Mouse (Mus musculus) heart, embryonic 16.5 days (tissue): ENCODE measurements around the gene Sulf2. TPM values are rescaled to one million over a fixed set of nuclear protein-coding genes. Genes with fewer than 3 reads are reported as not detected.

Source experiments
- ATAC-seq: fragments of 200-750 bp; cut with Nextera tagmentation; replicated peaks from 2 replicates; pipeline ENCODE4 v1.8.0; 2017; ENCODE audit warnings: moderate number of reproducible peaks; ENCODE audit not compliant: insufficient read depth, low FRiP score; ENCODE audit errors: extremely low read depth
- H3K27ac ChIP-seq: fragments of 300-500 bp; sonication (generic); 2 replicates; pipeline ENCODE4 v1.5.1; 2014; ENCODE audit warnings: mild to moderate bottlenecking, low read length, control low read depth, moderate library complexity
- H3K27me3 ChIP-seq: fragments of 300-500 bp; sonication (generic); 2 replicates; pipeline ENCODE4 v1.6.1; 2014; ENCODE audit warnings: low read length, mixed read lengths; ENCODE audit not compliant: control insufficient read depth, insufficient read depth
- H3K36me3 ChIP-seq: fragments of 300-500 bp; sonication (generic); 2 replicates; pipeline ENCODE4 v1.6.1; 2014; ENCODE audit not compliant: control insufficient read depth, insufficient read depth
- H3K4me1 ChIP-seq: fragments of 300-500 bp; sonication (generic); 2 replicates; pipeline ENCODE4 v1.6.1; 2014; ENCODE audit warnings: low read length, mixed read lengths; ENCODE audit not compliant: control insufficient read depth, insufficient read depth
- H3K4me2 ChIP-seq: fragments of 300-500 bp; sonication (generic); 2 replicates; pipeline ENCODE4 v1.6.1; 2014; ENCODE audit warnings: low read depth, mild to moderate bottlenecking, control low read depth, low read length
- H3K4me3 ChIP-seq: fragments of 300-500 bp; sonication (generic); 2 replicates; pipeline ENCODE4 v1.5.1; 2014; ENCODE audit warnings: mild to moderate bottlenecking, control low read depth, low read length
- H3K9ac ChIP-seq: fragments of 300-500 bp; sonication (generic); 2 replicates; pipeline ENCODE4 v1.6.1; 2014; ENCODE audit warnings: low read length, control low read depth
- H3K9me3 ChIP-seq: fragments of 300-500 bp; sonication (generic); replicated peaks from 2 replicates; pipeline ENCODE4 v1.6.1; 2016; ENCODE audit warnings: low read length; ENCODE audit not compliant: control insufficient read depth
- WGBS: fragments of 180-500 bp; shearing (Covaris S2); extraction: QIAGEN DNeasy Blood & Tissue Kit; methylation state at CpG from one replicate; pipeline ENCODE4 v1.1.7; 2014; 5-methylcytosine and 5-hydroxymethylcytosine counted together
- polyA plus RNA-seq: library from polyadenylated mRNA; unstranded; fragments of >200 nt; fragmentation: Nextera tagmentation; extraction: Ambion mirVana; gene quantifications from 2 replicates; pipeline ENCODE4 v1.2.1, GENCODE M21; 2015

Gene Sulf2
- polyA plus RNA-seq, 1 experiment from 2014 or later = 61.8 TPM

- H3K36me3 ChIP-seq = no peaks in the 10 kb centered on the region
- H3K27ac ChIP-seq = peak overlapping the region; percentile 73
- H3K9ac ChIP-seq = peak overlapping the region; percentile 47
- ATAC-seq = no peak
- 28% methylated on average over 13 of the region's 13 CpGs for WGBS
- H3K4me3 ChIP-seq = no peak overlapping the region
- H3K4me1 ChIP-seq = peaks cover 90% of the 10 kb centered on the region
- peak overlapping the region; percentile 11; the same call in 1 of the 2 replicates for H3K4me2 ChIP-seq
- no peaks in the 10 kb centered on the region for H3K9me3 ChIP-seq
- H3K27me3 ChIP-seq = no peaks in the 10 kb centered on the region
Observed at GRCm38 (mm10) chr2:166148672-166149332, 6.7 kb downstream of the Sulf2 start.

- Histone ChIP-seq H3K36me3 (no peaks in the 10 kb centered on the region), H3K9ac (peak overlapping the region; percentile 4; the same call in 1 of the 2 replicates), H3K4me3 (no peak overlapping the region), H3K27me3 (no peaks in the 10 kb centered on the region), H3K4me2 (no peak overlapping the region), H3K27ac (peak overlapping the region; percentile 56), H3K4me1 (peaks cover 86% of the 10 kb centered on the region), H3K9me3 (no peaks in the 10 kb centered on the region)
- WGBS = 69% methylated on average over 10 of the region's 10 CpGs
- ATAC-seq = no peak
Observed at GRCm38 (mm10) chr2:166147930-166148651, 7.4 kb downstream of the Sulf2 start.

- H3K9ac ChIP-seq = peak overlapping the region; percentile 49
Observed at GRCm38 (mm10) chr2:166146446-166146845, 9.0 kb downstream of the Sulf2 start.

GRCm38 (mm10) chr2:166145031-166145430 is 10.4 kb downstream of the Sulf2 start:
- WGBS = 78% methylated on average over 8 of the region's 8 CpGs
- H3K4me2 ChIP-seq = no peak overlapping the region
- no peak for ATAC-seq
- no peaks in the 10 kb centered on the region for H3K36me3 ChIP-seq
- no peak overlapping the region for H3K9ac ChIP-seq
- no peak overlapping the region for H3K4me3 ChIP-seq
- peaks cover 90% of the 10 kb centered on the region for H3K4me1 ChIP-seq
- H3K27ac ChIP-seq = no peak overlapping the region
- H3K9me3 ChIP-seq = no peaks in the 10 kb centered on the region
- no peaks in the 10 kb centered on the region for H3K27me3 ChIP-seq

More at GRCm38 (mm10) chr2:166146446-166146845, 9.0 kb downstream of the Sulf2 start:
- 83% methylated on average over 7 of the region's 7 CpGs for WGBS
- Histone ChIP-seq H3K27ac (peak overlapping the region; percentile 12; the same call in 1 of the 2 replicates), H3K4me2 (no peak overlapping the region), H3K4me1 (peaks cover 84% of the 10 kb centered on the region), H3K4me3 (no peak overlapping the region), H3K9me3 (no peaks in the 10 kb centered on the region), H3K27me3 (no peaks in the 10 kb centered on the region), H3K36me3 (no peaks in the 10 kb centered on the region)
- ATAC-seq = no peak

- Histone ChIP-seq H3K27me3 (no peaks in the 10 kb centered on the region), H3K36me3 (no peaks in the 10 kb centered on the region), H3K9me3 (no peaks in the 10 kb centered on the region), H3K4me2 (no peak overlapping the region), H3K9ac (peak overlapping the region; percentile 23; the same call in 1 of the 2 replicates), H3K4me3 (no peak overlapping the region), H3K27ac (no peak overlapping the region), H3K4me1 (peaks cover 80% of the 10 kb centered on the region)
- no peak for ATAC-seq
- WGBS = 80% methylated on average over 5 of the region's 5 CpGs
Observed at GRCm38 (mm10) chr2:166143871-166144270, 11.6 kb downstream of the Sulf2 start.

- Histone ChIP-seq H3K4me3 (no peak overlapping the region), H3K27ac (peak overlapping the region; percentile 74), H3K36me3 (no peaks in the 10 kb centered on the region), H3K4me1 (peaks cover 67% of the 10 kb centered on the region), H3K4me2 (peak overlapping the region; percentile 13; the same call in 1 of the 2 replicates), H3K9ac (0 out of 2 replicates have a peak overlapping the region, but pooled peaks have one; percentile 16), H3K27me3 (no peaks in the 10 kb centered on the region), H3K9me3 (no peaks in the 10 kb centered on the region)
- WGBS = 33% methylated on average over 19 of the region's 19 CpGs
- ATAC-seq = peak; percentile 43; the same call in 1 of the 2 replicates
Observed at GRCm38 (mm10) chr2:166142561-166143112, 12.8 kb downstream of the Sulf2 start.

- peaks cover 62% of the 10 kb centered on the region for H3K4me1 ChIP-seq
- no peaks in the 10 kb centered on the region for H3K9me3 ChIP-seq
- no peak for ATAC-seq
- no peak overlapping the region for H3K4me3 ChIP-seq
- WGBS = 72% methylated on average over 1 of the region's 1 CpGs
- peak overlapping the region; percentile 81 for H3K27ac ChIP-seq
- H3K4me2 ChIP-seq = no peak overlapping the region
- no peaks in the 10 kb centered on the region for H3K27me3 ChIP-seq
- H3K9ac ChIP-seq = peak overlapping the region; percentile 35; the same call in 1 of the 2 replicates
- H3K36me3 ChIP-seq = no peaks in the 10 kb centered on the region
Observed at GRCm38 (mm10) chr2:166141910-166142309, 13.6 kb downstream of the Sulf2 start.

GRCm38 (mm10) chr2:166141039-166141438 is 14.4 kb downstream of the Sulf2 start:
- peak overlapping the region; percentile 21; the same call in 1 of the 2 replicates for H3K9ac ChIP-seq
- H3K4me3 ChIP-seq = no peak overlapping the region
- H3K9me3 ChIP-seq = no peaks in the 10 kb centered on the region
- H3K27ac ChIP-seq = peak overlapping the region; percentile 81
- 76% methylated on average over 6 of the region's 6 CpGs for WGBS
- ATAC-seq = no peak
- 0 out of 2 replicates have a peak overlapping the region, but pooled peaks have one; percentile 5 for H3K4me2 ChIP-seq
- H3K27me3 ChIP-seq = no peaks in the 10 kb centered on the region
- H3K36me3 ChIP-seq = no peaks in the 10 kb centered on the region
- H3K4me1 ChIP-seq = peaks cover 57% of the 10 kb centered on the region
